Mouse (Mus musculus): ENCODE results near the gene Kctd6. TPM values are rescaled to one million over a fixed set of nuclear protein-coding genes. Genes with fewer than 3 reads are reported as not detected.
A peak's percentile ranks its signal among the peaks of the same experiment; 100 is the strongest.

Kctd6 gene
- polyA plus RNA-seq, 1 experiment from 2014 or later = 9.1 TPM

GRCm38 (mm10) chr14:8218730-8219380 is 4.9 kb downstream of the Kctd6 start:
- DNase-seq = peak; percentile 58
- 7% methylated on average over 10 of the region's 10 CpGs for WGBS
- no peak overlapping the region for H3K9ac ChIP-seq (replicated peaks; ENCODE audit: low read length)
- H3K27ac ChIP-seq (replicated peaks; ENCODE audit: low read depth, low read length) = no peak overlapping the region
- H3K36me3 ChIP-seq (ENCODE audit: control insufficient read depth, insufficient read depth, low read length) = peaks cover 7% of the 10 kb centered on the region; the same call in 1 of the 2 replicates
- H3K4me2 ChIP-seq (ENCODE audit: low read length) = 0 out of 2 replicates have a peak overlapping the region, but pooled peaks have one; percentile 18
- ATAC-seq (ENCODE audit: low FRiP score, low TSS enrichment) = no peak
- peaks cover 19% of the 10 kb centered on the region; the same call in 1 of the 2 replicates for H3K4me1 ChIP-seq (ENCODE audit: control insufficient read depth, insufficient read depth, low read length)
- H3K9me3 ChIP-seq (ENCODE audit: control insufficient read depth, low read length) = no peaks in the 10 kb centered on the region
- no peak overlapping the region for H3K4me3 ChIP-seq (replicated peaks; ENCODE audit: low read depth, low read length)
- peaks cover 15% of the 10 kb centered on the region for H3K27me3 ChIP-seq (ENCODE audit: control insufficient read depth, insufficient read depth, low read length)

DNA sequence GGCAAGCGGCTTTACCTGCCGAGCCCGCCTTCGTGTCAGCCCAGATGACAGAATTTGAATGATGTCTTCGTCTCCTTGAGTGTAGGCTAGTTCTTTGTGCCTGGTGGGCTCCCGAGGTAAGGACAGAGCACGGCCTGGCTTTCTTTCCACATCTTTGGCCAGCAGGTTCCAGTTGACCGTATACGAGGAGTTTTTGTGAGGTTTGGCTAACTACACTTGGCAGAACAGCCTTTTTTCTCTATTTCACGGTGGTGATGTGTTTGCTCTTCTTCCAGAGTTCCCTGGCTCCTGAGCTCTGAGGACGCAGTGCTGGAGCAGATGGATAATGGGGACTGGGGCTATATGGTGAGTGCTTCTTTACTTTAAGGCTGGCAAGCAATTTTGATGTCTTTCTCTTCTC is 5.9 kb downstream of the Kctd6 start:
- no peak for DNase-seq
- ATAC-seq (ENCODE audit: low FRiP score, low TSS enrichment) = no peak
- Histone ChIP-seq H3K4me3 (replicated peaks; ENCODE audit: low read depth, low read length) (no peak overlapping the region), H3K4me1 (ENCODE audit: control insufficient read depth, insufficient read depth, low read length) (peaks cover 15% of the 10 kb centered on the region; the same call in 1 of the 2 replicates), H3K9me3 (ENCODE audit: control insufficient read depth, low read length) (no peaks in the 10 kb centered on the region), H3K27me3 (ENCODE audit: control insufficient read depth, insufficient read depth, low read length) (peaks cover 15% of the 10 kb centered on the region), H3K4me2 (ENCODE audit: low read length) (no peak overlapping the region), H3K9ac (replicated peaks; ENCODE audit: low read length) (no peak overlapping the region), H3K36me3 (ENCODE audit: control insufficient read depth, insufficient read depth, low read length) (peaks cover 7% of the 10 kb centered on the region; the same call in 1 of the 2 replicates), H3K27ac (replicated peaks; ENCODE audit: low read depth, low read length) (no peak overlapping the region)
- WGBS = 15% methylated on average over 11 of the region's 11 CpGs

DNA sequence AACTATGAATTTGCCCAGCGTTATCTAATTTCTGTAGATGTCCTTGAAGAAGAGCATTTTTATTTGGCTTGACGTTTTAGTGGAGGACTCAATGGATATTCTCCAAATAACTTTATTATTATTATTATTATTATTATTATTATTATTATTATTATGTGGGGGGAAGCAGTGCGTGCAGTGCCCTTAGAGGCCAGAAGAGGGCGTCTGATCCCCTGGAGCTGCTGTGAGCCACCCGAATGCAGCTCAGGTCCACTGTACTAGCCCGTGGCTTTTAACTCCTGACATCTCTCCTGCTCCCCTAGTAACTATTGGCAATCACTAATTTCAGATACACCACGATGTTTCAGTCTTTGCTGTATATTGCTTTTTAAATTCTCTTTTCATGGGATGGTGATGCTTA is 6.4 kb downstream of the Kctd6 start:
- ATAC-seq (ENCODE audit: low FRiP score, low TSS enrichment) = no peak
- no peak for DNase-seq
- no peak overlapping the region for H3K4me2 ChIP-seq (ENCODE audit: low read length)
- no peaks in the 10 kb centered on the region for H3K9me3 ChIP-seq (ENCODE audit: control insufficient read depth, low read length)
- H3K4me1 ChIP-seq (ENCODE audit: control insufficient read depth, insufficient read depth, low read length) = peaks cover 11% of the 10 kb centered on the region; the same call in 1 of the 2 replicates
- 49% methylated on average over 7 of the region's 7 CpGs for WGBS
- no peak overlapping the region for H3K9ac ChIP-seq (replicated peaks; ENCODE audit: low read length)
- H3K27me3 ChIP-seq (ENCODE audit: control insufficient read depth, insufficient read depth, low read length) = peaks cover 15% of the 10 kb centered on the region
- no peak overlapping the region for H3K4me3 ChIP-seq (replicated peaks; ENCODE audit: low read depth, low read length)
- H3K27ac ChIP-seq (replicated peaks; ENCODE audit: low read depth, low read length) = no peak overlapping the region
- peaks cover 7% of the 10 kb centered on the region; the same call in 1 of the 2 replicates for H3K36me3 ChIP-seq (ENCODE audit: control insufficient read depth, insufficient read depth, low read length)

GRCm38 (mm10) chr14:8220912-8221311 is 7.0 kb downstream of the Kctd6 start:
- no peak overlapping the region for H3K4me2 ChIP-seq (ENCODE audit: low read length)
- no peak overlapping the region for H3K9ac ChIP-seq (replicated peaks; ENCODE audit: low read length)
- DNase-seq (no peak), ATAC-seq (ENCODE audit: low FRiP score, low TSS enrichment) (no peak)
- H3K9me3 ChIP-seq (ENCODE audit: control insufficient read depth, low read length) = no peaks in the 10 kb centered on the region
- WGBS = 93% methylated on average over 2 of the region's 2 CpGs
- H3K27me3 ChIP-seq (ENCODE audit: control insufficient read depth, insufficient read depth, low read length) = peaks cover 13% of the 10 kb centered on the region
- H3K27ac ChIP-seq (replicated peaks; ENCODE audit: low read depth, low read length) = no peak overlapping the region
- H3K4me1 ChIP-seq (ENCODE audit: control insufficient read depth, insufficient read depth, low read length) = peaks cover 9% of the 10 kb centered on the region; the same call in 1 of the 2 replicates
- H3K4me3 ChIP-seq (replicated peaks; ENCODE audit: low read depth, low read length) = no peak overlapping the region
- peaks cover 7% of the 10 kb centered on the region; the same call in 1 of the 2 replicates for H3K36me3 ChIP-seq (ENCODE audit: control insufficient read depth, insufficient read depth, low read length)

- no peak overlapping the region for H3K9ac ChIP-seq (replicated peaks; ENCODE audit: low read length)
- H3K27me3 ChIP-seq (ENCODE audit: control insufficient read depth, insufficient read depth, low read length) = 0 out of 2 replicates have a peak, but pooled peaks cover 3% of the 10 kb centered on the region
- peaks cover 7% of the 10 kb centered on the region; the same call in 1 of the 2 replicates for H3K36me3 ChIP-seq (ENCODE audit: control insufficient read depth, insufficient read depth, low read length)
- WGBS = 96% methylated on average over 16 of the region's 16 CpGs
- no peaks in the 10 kb centered on the region for H3K9me3 ChIP-seq (ENCODE audit: control insufficient read depth, low read length)
- H3K4me3 ChIP-seq (replicated peaks; ENCODE audit: low read depth, low read length) = no peak overlapping the region
- no peak for DNase-seq
- peaks cover 7% of the 10 kb centered on the region; the same call in 1 of the 2 replicates for H3K4me1 ChIP-seq (ENCODE audit: control insufficient read depth, insufficient read depth, low read length)
- no peak for ATAC-seq (ENCODE audit: low FRiP score, low TSS enrichment)
- no peak overlapping the region for H3K27ac ChIP-seq (replicated peaks; ENCODE audit: low read depth, low read length)
- H3K4me2 ChIP-seq (ENCODE audit: low read length) = no peak overlapping the region
These were observed 8.6 kb downstream of the Kctd6 start for GRCm38 (mm10) chr14:8222561-8222960.

DNA sequence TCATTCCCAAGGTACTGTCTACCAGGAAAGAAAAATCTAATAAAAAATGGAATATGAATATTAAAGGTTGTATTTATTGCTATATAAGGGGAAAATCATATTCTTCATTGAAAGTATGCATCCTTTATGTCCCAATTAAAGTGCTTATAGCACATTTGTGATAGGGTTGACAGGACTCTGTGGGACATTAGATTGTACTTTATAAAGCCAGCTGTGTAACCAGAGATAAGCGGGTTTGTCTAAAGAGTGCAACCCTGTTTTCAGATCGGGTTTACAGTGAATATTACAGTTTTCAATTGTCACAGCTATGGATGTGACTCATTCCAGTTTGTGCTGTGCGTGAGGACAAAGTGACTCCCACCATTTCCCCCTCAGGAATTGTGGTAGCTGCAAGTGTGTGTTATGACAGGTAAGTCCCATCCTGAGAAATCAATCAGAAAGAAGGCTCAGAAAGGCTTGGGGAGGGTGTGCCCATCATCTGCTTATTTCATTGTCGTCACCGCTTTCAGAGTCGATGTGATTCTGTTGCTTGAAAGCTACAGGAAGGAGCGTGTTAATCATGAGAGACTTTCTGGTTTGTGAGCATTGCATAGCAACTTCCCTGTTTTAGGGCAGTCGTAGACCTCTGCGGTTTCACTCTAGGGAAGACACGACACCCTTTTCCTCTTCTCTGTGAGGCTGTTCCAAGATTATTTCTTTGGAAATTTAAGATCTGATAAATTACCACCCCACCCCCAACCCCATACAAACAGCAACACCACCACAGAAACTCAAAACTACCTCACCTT is 9.8 kb downstream of the Kctd6 start:
- no peak overlapping the region for H3K4me3 ChIP-seq (replicated peaks; ENCODE audit: low read depth, low read length)
- DNase-seq = no peak
- H3K9me3 ChIP-seq (ENCODE audit: control insufficient read depth, low read length) = no peaks in the 10 kb centered on the region
- H3K27ac ChIP-seq (replicated peaks; ENCODE audit: low read depth, low read length) = no peak overlapping the region
- peaks cover 7% of the 10 kb centered on the region; the same call in 1 of the 2 replicates for H3K36me3 ChIP-seq (ENCODE audit: control insufficient read depth, insufficient read depth, low read length)
- no peak overlapping the region for H3K9ac ChIP-seq (replicated peaks; ENCODE audit: low read length)
- peaks cover 2% of the 10 kb centered on the region; the same call in 1 of the 2 replicates for H3K4me1 ChIP-seq (ENCODE audit: control insufficient read depth, insufficient read depth, low read length)
- WGBS = 86% methylated on average over 10 of the region's 10 CpGs
- H3K4me2 ChIP-seq (ENCODE audit: low read length) = no peak overlapping the region
- no peak for ATAC-seq (ENCODE audit: low FRiP score, low TSS enrichment)
- H3K27me3 ChIP-seq (ENCODE audit: control insufficient read depth, insufficient read depth, low read length) = no peaks in the 10 kb centered on the region

GRCm38 (mm10) chr14:8224805-8225204 is 10.9 kb downstream of the Kctd6 start:
- H3K9me3 ChIP-seq (ENCODE audit: control insufficient read depth, low read length) = no peaks in the 10 kb centered on the region
- H3K27ac ChIP-seq (replicated peaks; ENCODE audit: low read depth, low read length) = no peak overlapping the region
- H3K4me1 ChIP-seq (ENCODE audit: control insufficient read depth, insufficient read depth, low read length) = no peaks in the 10 kb centered on the region
- H3K4me2 ChIP-seq (ENCODE audit: low read length) = no peak overlapping the region
- no peaks in the 10 kb centered on the region for H3K27me3 ChIP-seq (ENCODE audit: control insufficient read depth, insufficient read depth, low read length)
- H3K4me3 ChIP-seq (replicated peaks; ENCODE audit: low read depth, low read length) = no peak overlapping the region
- H3K9ac ChIP-seq (replicated peaks; ENCODE audit: low read length) = no peak overlapping the region
- ATAC-seq (ENCODE audit: low FRiP score, low TSS enrichment) (no peak), DNase-seq (no peak)
- 89% methylated on average over 2 of the region's 2 CpGs for WGBS
- peaks cover 7% of the 10 kb centered on the region; the same call in 1 of the 2 replicates for H3K36me3 ChIP-seq (ENCODE audit: control insufficient read depth, insufficient read depth, low read length)

GRCm38 (mm10) chr14:8229367-8230019 is 15.6 kb downstream of the Kctd6 start:
- no peak for ATAC-seq (ENCODE audit: low FRiP score, low TSS enrichment)
- Histone ChIP-seq H3K27me3 (ENCODE audit: control insufficient read depth, insufficient read depth, low read length) (no peaks in the 10 kb centered on the region), H3K9ac (replicated peaks; ENCODE audit: low read length) (no peak overlapping the region), H3K27ac (replicated peaks; ENCODE audit: low read depth, low read length) (no peak overlapping the region), H3K9me3 (ENCODE audit: control insufficient read depth, low read length) (no peaks in the 10 kb centered on the region), H3K4me2 (ENCODE audit: low read length) (no peak overlapping the region), H3K36me3 (ENCODE audit: control insufficient read depth, insufficient read depth, low read length) (no peaks in the 10 kb centered on the region), H3K4me3 (replicated peaks; ENCODE audit: low read depth, low read length) (no peak overlapping the region), H3K4me1 (ENCODE audit: control insufficient read depth, insufficient read depth, low read length) (no peaks in the 10 kb centered on the region)
- WGBS = 89% methylated on average over 9 of the region's 9 CpGs
- no peak for DNase-seq
